Mouse (Mus musculus) CD4-positive, CD25-positive, alpha-beta regulatory T cell, adult 4 months (primary cell): ENCODE results near the gene Dhrs1. TPM values are rescaled to one million over a fixed set of nuclear protein-coding genes. Genes with fewer than 3 reads are reported as not detected.

Source experiments
- ATAC-seq: one replicate; pipeline ENCODE4 v1.8.0; 2017
- polyA plus RNA-seq, 2 experiments: library from polyadenylated mRNA; unstranded; fragments of 100-300 nt; shearing (Covaris generic); gene quantifications; one replicate each; pipeline ENCODE4 v1.2.1; 2017

The Dhrs1 gene
- polyA plus RNA-seq, 2 experiments from 2014 or later = 40.8 to 46.5 TPM

DNA sequence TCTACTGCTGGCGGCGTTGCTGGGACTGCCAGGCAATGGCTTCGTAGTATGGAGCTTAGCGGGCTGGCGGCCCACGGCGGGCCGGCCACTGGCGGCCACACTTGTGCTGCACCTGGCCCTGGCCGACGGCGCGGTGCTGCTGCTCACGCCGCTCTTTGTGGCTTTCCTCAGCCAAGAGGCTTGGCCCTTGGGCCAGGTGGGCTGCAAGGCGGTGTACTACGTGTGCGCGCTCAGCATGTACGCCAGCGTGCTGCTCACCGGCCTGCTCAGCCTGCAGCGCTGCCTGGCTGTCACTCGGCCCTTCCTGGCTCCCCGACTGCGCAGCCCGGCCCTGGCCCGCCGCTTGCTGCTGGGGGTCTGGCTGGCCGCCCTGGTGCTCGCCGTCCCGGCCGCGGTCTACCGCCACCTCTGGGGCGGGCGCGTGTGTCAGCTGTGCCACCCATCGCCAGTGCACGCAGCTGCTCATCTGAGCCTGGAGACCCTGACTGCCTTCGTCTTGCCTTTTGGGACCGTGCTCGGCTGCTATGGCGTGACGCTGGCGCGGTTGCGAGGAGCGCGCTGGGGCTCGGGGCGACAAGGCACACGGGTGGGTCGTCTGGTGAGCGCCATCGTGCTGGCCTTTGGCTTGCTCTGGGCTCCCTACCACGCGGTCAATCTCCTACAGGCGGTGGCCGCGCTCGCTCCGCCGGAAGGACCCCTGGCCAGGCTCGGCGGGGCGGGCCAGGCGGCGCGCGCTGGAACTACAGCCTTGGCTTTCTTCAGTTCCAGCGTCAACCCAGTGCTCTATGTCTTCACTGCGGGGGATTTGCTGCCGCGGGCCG is 16.7 kb upstream of the Dhrs1 start:
- ATAC-seq = no peak

DNA sequence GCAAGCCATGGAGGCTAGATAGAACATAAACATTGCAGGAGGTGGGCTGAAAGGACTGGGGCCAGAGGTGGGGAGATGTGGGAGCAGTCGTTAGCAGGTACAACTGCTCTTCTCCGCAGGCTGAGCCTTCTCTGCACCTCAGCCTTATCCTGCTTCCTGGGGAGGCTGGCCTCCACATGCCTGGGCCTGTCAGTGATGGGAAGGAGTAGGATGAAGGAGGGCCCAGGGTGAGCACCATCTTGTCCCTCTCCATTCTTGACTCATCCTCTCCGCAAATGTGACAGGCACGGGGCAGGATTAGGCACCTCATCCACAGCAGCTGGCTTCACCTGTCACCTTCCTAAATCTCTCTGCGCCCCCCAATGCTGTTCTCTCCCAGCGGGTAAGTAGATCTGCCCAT is 15.7 kb upstream of the Dhrs1 start, which contains the start of gene Ltb4r2:
Gene Ltb4r2, plus strand, starts transcription at position 266 of the 400 bp plus-strand sequence.
- no peak for ATAC-seq

- ATAC-seq = peak; percentile 75
These were observed 14.7 kb upstream of the Dhrs1 start for GRCm38 (mm10) chr14:55760156-55760555.

DNA sequence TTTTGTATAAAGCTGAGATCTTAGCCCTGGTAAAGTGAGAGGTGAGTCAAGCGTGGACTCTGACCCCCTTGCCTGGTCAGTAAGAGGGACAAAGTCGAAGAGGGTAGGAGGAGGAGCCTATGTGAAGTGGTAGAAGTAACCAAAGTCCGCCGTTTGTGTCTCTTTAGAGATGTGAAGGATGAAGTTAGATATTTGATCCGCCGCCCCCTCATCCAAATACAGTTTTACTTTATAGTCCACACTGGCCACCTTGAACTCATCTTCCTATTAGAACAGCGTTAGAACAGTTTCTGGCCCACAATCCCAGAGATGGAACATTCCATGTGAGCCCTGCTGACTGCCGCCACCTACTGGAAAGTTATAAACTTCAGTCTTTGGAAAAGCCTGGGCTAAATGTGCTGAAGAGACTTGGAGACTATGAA is 12.9 kb upstream of the Dhrs1 start, which contains the start of gene Cideb:
Gene Cideb, minus strand, starts transcription at position 96 of the 422 bp plus-strand sequence.
- ATAC-seq = peak; percentile 54

GRCm38 (mm10) chr14:55757566-55757965 is 12.1 kb upstream of the Dhrs1 start:
- ATAC-seq = no peak

DNA sequence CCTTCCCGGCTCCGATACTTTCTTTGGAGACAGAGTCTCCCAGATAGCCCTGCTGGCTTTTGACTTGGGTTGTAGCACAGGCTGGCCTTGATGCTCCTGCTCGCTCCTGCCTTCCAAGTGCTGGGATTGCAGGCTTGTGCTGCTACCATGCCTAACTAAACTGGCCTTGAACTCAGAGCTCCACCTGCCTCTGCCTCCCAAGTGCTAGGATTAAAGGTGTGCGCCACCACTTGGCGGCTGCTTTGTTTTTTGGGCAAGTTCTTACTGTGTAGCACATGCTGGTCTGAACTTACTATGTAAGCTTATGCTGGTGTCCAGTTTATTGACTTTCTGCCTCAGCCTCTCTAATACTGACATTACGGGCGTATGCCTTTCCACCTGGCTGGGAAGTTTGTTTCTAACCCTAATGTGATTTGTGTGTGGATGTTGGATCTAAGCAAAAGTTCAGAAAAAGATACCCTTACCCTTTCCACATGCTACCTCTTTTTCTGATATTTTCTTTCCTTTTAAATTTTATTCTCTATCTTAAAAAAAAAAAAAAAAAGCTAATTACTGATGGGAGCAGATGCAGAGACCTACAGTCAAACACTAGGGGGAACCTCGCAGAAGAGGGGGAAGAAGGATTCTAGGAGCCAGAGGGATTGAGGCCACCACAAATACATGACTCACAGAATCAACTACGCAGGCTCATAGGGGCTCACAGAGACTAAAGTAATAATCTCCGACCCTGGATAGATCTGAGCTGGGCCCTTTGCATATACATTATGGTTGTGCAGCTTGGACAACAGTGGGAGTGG is 1.8 kb upstream of the Dhrs1 start:
- ATAC-seq = no peak

- peak; percentile 28 for ATAC-seq
These were observed 359 bp upstream of the Dhrs1 start for GRCm38 (mm10) chr14:55745861-55746237.

DNA sequence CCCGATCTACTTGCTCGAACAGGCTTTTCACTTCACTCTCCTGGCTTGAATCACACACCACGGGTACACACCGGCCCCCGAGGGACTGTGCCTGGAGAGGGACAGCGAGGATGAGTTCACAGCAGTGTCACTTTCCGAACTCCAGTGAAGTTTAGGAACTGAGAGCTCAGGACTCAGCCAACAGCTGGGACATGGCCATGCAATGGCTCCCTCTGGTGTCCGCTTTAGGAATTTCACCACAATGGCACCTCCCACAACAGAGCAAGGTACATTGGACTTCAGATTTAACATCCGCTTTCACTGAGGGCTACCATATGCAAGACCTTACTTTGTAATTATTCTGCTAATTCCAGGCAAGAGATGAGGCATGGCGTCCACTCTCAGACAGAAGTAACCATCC is 1.8 kb downstream of the Dhrs1 start:
- ATAC-seq = peak; percentile 84

- ATAC-seq = no peak
These were observed 8.3 kb downstream of the Dhrs1 start for GRCm38 (mm10) chr14:55737086-55737687.

DNA sequence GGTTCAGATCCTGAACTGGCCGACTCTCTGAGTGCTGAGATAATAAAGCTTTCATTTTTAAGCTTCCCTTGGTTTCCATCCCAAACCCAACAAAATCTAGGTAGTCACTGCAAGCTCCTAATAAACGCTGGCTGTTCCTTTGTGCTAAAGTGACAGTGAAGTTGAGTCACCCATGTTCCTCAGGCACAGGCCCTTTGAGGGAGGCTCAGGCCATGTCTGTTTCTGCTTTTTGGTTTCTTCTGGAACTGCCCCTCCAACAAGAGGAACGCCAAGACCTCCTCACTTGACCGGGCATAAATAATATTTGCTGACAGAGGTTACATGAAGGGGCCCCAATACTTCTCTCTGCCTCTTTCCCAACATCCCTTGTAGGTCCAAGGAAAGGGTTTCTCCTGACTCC is 9.7 kb downstream of the Dhrs1 start:
- ATAC-seq = no peak

DNA sequence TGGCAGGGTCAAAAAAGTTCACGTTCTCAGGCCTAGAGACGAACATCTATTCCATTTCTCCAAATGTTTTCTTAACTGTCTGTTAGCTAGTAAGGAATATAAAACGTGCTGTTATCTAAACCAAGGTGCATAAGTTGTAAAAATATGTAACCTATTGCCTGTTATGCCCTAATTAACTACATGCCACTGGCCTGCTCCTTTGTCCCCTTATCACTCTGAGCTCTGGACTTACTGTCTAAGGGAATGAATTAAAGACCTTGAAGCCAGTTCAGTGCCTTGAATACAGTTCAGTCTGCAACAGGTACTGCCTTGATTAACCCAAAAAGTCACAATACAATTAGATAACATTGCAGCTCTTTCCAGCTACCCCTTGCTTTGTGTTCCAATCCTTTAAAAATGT is 10.2 kb downstream of the Dhrs1 start:
- ATAC-seq = no peak

DNA sequence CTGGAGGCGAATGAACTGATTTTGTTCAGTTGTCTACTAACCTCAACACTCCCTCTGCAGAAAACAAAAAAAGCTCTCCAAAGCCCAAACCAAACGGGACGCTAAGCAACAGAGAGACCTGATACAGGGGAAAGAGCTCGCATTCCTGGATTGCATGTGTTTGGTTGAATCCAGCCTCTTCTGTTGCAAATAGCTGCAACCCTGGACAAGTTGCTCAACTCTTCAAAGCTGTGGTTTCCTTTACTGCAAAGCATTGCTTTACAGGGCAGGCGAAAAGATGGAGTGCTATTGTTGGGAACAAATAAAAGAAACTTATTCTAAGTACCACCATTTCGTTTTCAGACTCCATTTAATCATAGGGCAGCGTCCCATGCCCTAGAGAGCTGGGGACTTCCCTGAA is 10.6 kb downstream of the Dhrs1 start:
- no peak for ATAC-seq

GRCm38 (mm10) chr14:55733889-55734288 is 11.6 kb downstream of the Dhrs1 start:
- no peak for ATAC-seq

DNA sequence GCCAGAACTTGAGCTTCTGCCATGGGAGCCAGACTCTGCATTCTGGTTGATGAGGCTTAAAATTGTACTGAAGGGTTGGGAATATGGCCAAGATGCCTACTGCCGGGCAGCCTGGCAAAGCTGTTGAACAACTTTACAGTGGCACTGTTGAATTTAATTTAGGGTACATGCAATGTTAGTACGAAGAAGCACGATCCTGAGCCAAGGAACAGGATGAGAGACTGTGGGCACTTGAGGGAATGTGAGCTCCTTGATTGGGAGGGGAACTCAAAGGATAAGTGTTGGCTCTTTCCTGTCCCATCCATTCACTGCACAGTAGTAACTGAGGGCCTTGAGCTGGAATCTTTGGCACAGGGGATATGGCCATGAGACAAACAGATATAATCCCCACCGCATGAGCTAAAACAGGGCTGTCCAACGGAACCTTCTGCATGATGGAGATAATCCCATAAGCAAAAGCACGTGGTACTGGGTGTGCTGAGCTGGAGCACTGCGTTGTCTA is 14.9 kb downstream of the Dhrs1 start:
- ATAC-seq = no peak

DNA sequence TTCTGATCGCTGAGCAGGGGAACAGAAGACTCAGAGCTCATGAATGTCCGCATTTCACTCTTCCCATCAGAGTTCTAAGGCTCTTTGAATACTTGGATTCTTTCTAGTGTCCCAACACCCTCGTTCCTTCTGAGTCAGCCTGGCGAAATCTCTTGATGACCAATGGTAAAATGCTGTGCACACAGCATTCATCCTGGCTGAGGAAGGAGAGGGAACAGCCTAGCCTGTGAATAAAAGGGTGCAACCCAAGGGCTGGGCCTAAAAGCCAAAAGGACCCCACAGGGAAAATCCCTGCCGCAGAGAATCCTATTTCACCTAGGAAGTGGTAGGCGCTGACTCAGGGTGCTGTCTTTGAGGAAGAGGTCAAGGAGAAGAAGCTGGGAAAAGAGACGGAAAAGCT is 15.4 kb downstream of the Dhrs1 start:
- ATAC-seq = no peak

GRCm38 (mm10) chr14:55727889-55728685 is 17.4 kb downstream of the Dhrs1 start:
- no peak for ATAC-seq

- ATAC-seq = no peak
These were observed 19.2 kb downstream of the Dhrs1 start for GRCm38 (mm10) chr14:55726261-55726660.

DNA sequence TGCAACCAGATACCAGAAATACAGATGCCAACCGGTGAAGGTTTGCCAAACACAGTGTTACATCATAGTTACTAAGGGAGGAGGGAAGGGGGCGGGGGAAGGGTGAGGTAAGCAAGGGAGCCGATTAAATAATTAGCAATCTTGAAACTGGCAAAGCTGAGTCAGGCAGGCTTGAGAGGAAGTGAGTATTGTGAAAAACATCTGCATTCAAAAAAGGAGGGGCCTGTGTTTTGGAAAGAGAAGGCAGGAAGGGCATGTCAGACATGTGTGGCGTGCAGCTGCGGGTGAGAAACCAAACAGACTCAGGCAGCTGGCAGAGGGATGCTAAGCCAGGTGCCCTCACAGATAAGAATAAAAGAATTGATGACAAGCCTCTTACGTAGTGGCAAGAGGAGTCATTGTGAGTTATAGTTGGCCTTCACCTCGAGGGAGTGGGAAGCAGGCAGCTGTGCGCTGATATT is 21.0 kb downstream of the Dhrs1 start:
- peak; percentile 83 for ATAC-seq

DNA sequence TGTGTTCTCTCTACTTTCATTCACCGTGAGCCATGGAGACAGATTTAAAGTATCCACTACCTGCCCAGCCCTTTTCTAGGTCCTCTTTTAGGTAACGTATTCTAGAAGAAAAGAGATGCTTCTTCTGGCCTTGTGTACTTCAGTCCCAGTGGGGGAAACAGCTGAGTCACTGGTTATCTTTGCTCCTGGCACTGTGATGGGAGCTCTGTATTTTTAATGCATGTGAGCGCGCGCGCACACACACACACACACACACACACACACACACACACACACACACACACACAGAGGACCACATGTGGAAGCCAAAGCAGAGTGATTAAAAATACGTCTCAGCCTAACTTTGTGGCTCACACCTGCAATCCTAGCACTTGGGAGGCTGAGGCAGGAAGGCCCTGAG is 22.1 kb downstream of the Dhrs1 start:
- no peak for ATAC-seq

- ATAC-seq = no peak
These were observed 23.0 kb downstream of the Dhrs1 start for GRCm38 (mm10) chr14:55722438-55722945.

GRCm38 (mm10) chr14:55721700-55722437 is 23.6 kb downstream of the Dhrs1 start, which contains the start of gene Rabggta:
Gene Rabggta (minus strand): TSS chr14:55722263.
- ATAC-seq = peak; percentile 59
